Mouse (Mus musculus) liver, embryonic 14.5 days (tissue): ENCODE results near the gene Inpp5a. TPM values are rescaled to one million over a fixed set of nuclear protein-coding genes. Genes with fewer than 3 reads are reported as not detected.

ENCODE experiments used
- ATAC-seq: fragments of 200-750 bp; cut with Nextera tagmentation; 2 replicates; pipeline ENCODE4 v1.8.0; 2017; ENCODE audit warnings: moderate number of reproducible peaks, mild to moderate bottlenecking, moderate library complexity; ENCODE audit not compliant: insufficient read depth
- DNase-seq, 3 experiments: peaks; one replicate each; pipeline ENCODE4 v3.0.0-alpha.2; 2012 to 2013; ENCODE audit warnings: low read depth in 3 of 3, low spot score in 3 of 3
- H3K27ac ChIP-seq: fragments of 300-500 bp; sonication (generic); 2 replicates; pipeline ENCODE4 v1.5.1; 2014; ENCODE audit warnings: moderate library complexity, mild to moderate bottlenecking, control low read depth, inconsistent platforms
- H3K27me3 ChIP-seq: fragments of 300-500 bp; sonication (generic); 2 replicates; pipeline ENCODE4 v1.6.1; 2014; ENCODE audit warnings: mild to moderate bottlenecking, low read length, moderate library complexity; ENCODE audit not compliant: control insufficient read depth, insufficient read depth
- H3K36me3 ChIP-seq: fragments of 300-500 bp; sonication (generic); replicated peaks from 2 replicates; pipeline ENCODE4 v1.6.1; 2014; ENCODE audit warnings: low read depth; ENCODE audit not compliant: control insufficient read depth, insufficient read depth
- H3K4me1 ChIP-seq, 2 experiments: fragments of 200-500 bp in 1 of 2; fragments of 300-500 bp in 1 of 2; sonication (generic) in 1 of 2; replicated peaks; 2 replicates each; pipeline ENCODE4 v1.6.1; 2012 to 2014; ENCODE audit warnings: antibody characterized with exemption in 1 of 2, inconsistent platforms in 1 of 2, low read length in 1 of 2; ENCODE audit not compliant: control insufficient read depth in 2 of 2, insufficient read depth in 2 of 2
- H3K4me2 ChIP-seq: fragments of 300-500 bp; sonication (generic); 2 replicates; pipeline ENCODE4 v1.6.1; 2014; ENCODE audit warnings: low read depth, mild to moderate bottlenecking, control low read depth, moderate library complexity
- H3K4me3 ChIP-seq, 2 experiments: fragments of 200-500 bp in 1 of 2; fragments of 300-500 bp in 1 of 2; sonication (generic) in 1 of 2; 2 replicates each; pipeline ENCODE4 v1.5.1; 2012 to 2014; ENCODE audit warnings: low read depth in 2 of 2, low read length in 2 of 2, mild to moderate bottlenecking in 2 of 2, control low read depth in 1 of 2, inconsistent platforms in 1 of 2, moderate library complexity in 1 of 2; ENCODE audit not compliant: insufficient read depth in 1 of 2
- H3K9ac ChIP-seq: fragments of 300-500 bp; sonication (generic); replicated peaks from 2 replicates; pipeline ENCODE4 v1.6.1; 2014; ENCODE audit warnings: mild to moderate bottlenecking, control low read depth, moderate library complexity
- H3K9me3 ChIP-seq: fragments of 300-500 bp; sonication (generic); 2 replicates; pipeline ENCODE4 v1.6.1; 2016; ENCODE audit warnings: low read length, mixed read lengths; ENCODE audit not compliant: control insufficient read depth
- CTCF ChIP-seq: IDR thresholded peaks from 2 replicates; pipeline ENCODE4 v1.5.1; 2016; ENCODE audit warnings: antibody characterized with exemption, low read depth, control low read depth
- EP300 ChIP-seq: IDR thresholded peaks from 2 replicates; pipeline ENCODE4 v1.6.1; 2016; ENCODE audit warnings: antibody characterized with exemption, low read depth
- WGBS: fragments of 180-500 bp; shearing (Covaris S2); extraction: QIAGEN DNeasy Blood & Tissue Kit; methylation state at CpG from one replicate; pipeline ENCODE4 v1.1.7; 2014; ENCODE audit not compliant: insufficient replicate concordance; 5-methylcytosine and 5-hydroxymethylcytosine counted together
- polyA plus RNA-seq, 2 experiments: library from polyadenylated mRNA; depleted of rRNA in 1 of 2; stranded (reverse) in 1 of 2; unstranded in 1 of 2; fragments of >200 nt; fragmentation: Nextera tagmentation in 1 of 2; extraction: Ambion mirVana in 1 of 2; gene quantifications; 2 replicates each; pipeline versions ENCODE4 v1.2.1 to v1.2.3; 2012 to 2014

The Inpp5a gene
- polyA plus RNA-seq, 2 experiments = 2.4 to 3.5 TPM

GRCm38 (mm10) chr7:139364936-139365830 lies 23.7 kb upstream of the Inpp5a start:
- Histone ChIP-seq H3K27me3 (no peaks in the 10 kb centered on the region), H3K27ac (no peak overlapping the region), H3K4me2 (no peak overlapping the region), H3K9me3 (no peaks in the 10 kb centered on the region), H3K9ac (no peak overlapping the region), H3K36me3 (no peaks in the 10 kb centered on the region), H3K4me3 (no peak overlapping the region), H3K4me1 (peaks cover 0 to 16% of the 10 kb centered on the region in 2 experiments; a peak in 2 of 4 replicates)
- TF ChIP-seq EP300 (no peak), CTCF (no peak)
- WGBS = 45% methylated on average over 13 of the region's 13 CpGs
- no peak for DNase-seq
- no peak for ATAC-seq

- no peak for TF ChIP-seq EP300
- Histone ChIP-seq H3K4me2 (no peak overlapping the region), H3K4me1 (peaks cover 0 to 16% of the 10 kb centered on the region in 2 experiments; a peak in 2 of 4 replicates), H3K27me3 (no peaks in the 10 kb centered on the region), H3K4me3 (no peak overlapping the region), H3K9ac (no peak overlapping the region), H3K36me3 (no peaks in the 10 kb centered on the region), H3K9me3 (no peaks in the 10 kb centered on the region), H3K27ac (no peak overlapping the region)
- ATAC-seq = no peak
- 37% methylated on average over 3 of the region's 3 CpGs for WGBS
- DNase-seq = no peak
Observed at GRCm38 (mm10) chr7:139366131-139366530, 22.8 kb upstream of the Inpp5a start.

DNA sequence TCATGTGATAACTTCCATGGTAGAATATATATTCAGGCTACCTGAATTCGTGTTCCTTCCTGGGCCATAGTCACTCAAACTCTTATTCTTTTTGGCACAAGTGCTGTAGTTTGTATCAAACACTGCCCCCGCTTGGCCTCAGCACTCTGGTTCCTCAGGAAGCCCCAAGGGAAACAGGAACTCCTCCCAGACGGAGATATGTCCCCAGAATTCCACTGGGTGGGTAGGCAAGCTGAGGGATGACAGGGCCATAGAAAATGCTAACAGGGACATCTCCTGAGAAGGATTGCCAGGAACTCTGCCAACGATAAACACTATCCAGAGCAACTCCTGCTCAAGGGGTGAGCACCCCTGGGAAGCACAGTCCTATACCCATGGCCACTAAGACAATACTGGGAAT lies 22.4 kb upstream of the Inpp5a start:
- Histone ChIP-seq H3K27ac (no peak overlapping the region), H3K36me3 (no peaks in the 10 kb centered on the region), H3K4me2 (no peak overlapping the region), H3K4me1 (peaks cover 0 to 16% of the 10 kb centered on the region in 2 experiments; a peak in 2 of 4 replicates), H3K9ac (no peak overlapping the region), H3K9me3 (no peaks in the 10 kb centered on the region), H3K27me3 (no peaks in the 10 kb centered on the region), H3K4me3 (no peak overlapping the region)
- ATAC-seq (peak; percentile 19; the same call in 1 of the 2 replicates), DNase-seq (no peak)
- WGBS = 30% methylated on average over 4 of the region's 4 CpGs
- no peak for TF ChIP-seq EP300
- no peak for TF ChIP-seq CTCF

DNA sequence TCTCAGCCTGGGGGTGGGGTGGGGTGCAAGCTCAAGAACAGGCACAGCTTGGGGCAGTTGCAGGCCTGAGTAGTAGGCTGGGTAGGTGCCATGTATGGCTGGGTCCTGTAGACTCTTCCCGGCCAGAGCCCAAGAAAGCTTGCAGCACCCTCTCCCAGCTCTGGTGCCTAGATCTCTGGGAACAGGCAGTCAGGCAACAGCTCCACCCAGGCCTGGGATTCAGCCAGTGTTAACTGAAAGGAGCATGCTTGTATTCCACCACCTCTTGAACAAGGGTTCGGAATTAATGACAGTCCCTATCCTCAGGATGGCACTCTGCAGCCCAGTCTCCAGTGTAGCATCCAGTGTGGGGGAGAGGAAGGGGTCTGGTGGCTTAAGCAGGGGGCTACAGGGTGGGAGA lies 20.7 kb upstream of the Inpp5a start:
- H3K27me3 ChIP-seq = no peaks in the 10 kb centered on the region
- 57% methylated on average over 2 of the region's 2 CpGs for WGBS
- H3K36me3 ChIP-seq = no peaks in the 10 kb centered on the region
- no peak overlapping the region for H3K27ac ChIP-seq
- ATAC-seq = no peak
- no peak for TF ChIP-seq EP300
- TF ChIP-seq CTCF = no peak
- peaks cover 0 to 16% of the 10 kb centered on the region in 2 experiments; a peak in 2 of 4 replicates for H3K4me1 ChIP-seq
- H3K4me3 ChIP-seq = no peak overlapping the region
- no peak for DNase-seq
- no peak overlapping the region for H3K9ac ChIP-seq
- no peak overlapping the region for H3K4me2 ChIP-seq
- H3K9me3 ChIP-seq = no peaks in the 10 kb centered on the region

GRCm38 (mm10) chr7:139368722-139369380 lies 20.1 kb upstream of the Inpp5a start:
- no peak for TF ChIP-seq CTCF
- no peak for TF ChIP-seq EP300
- no peaks in the 10 kb centered on the region for H3K9me3 ChIP-seq
- H3K27me3 ChIP-seq = no peaks in the 10 kb centered on the region
- no peak overlapping the region for H3K4me2 ChIP-seq
- no peak overlapping the region for H3K4me3 ChIP-seq
- peaks cover 0 to 16% of the 10 kb centered on the region in 2 experiments; a peak in 2 of 4 replicates for H3K4me1 ChIP-seq
- H3K27ac ChIP-seq = no peak overlapping the region
- H3K36me3 ChIP-seq = no peaks in the 10 kb centered on the region
- H3K9ac ChIP-seq = no peak overlapping the region
- 47% methylated on average over 14 of the region's 14 CpGs for WGBS
- ATAC-seq (no peak), DNase-seq (no peak)
